Mouse (Mus musculus) cerebellum, adult 2 months (tissue): ENCODE measurements at regions not wholly inside any gene's neighbourhood (a gene's known extent, or its start where the extent isn't known, plus 50 kb on each side); places are given as distances from the start of the nearest gene placed in this dataset.

ENCODE experiments used
- DNase-seq, 2 experiments: peaks; one replicate each; pipeline ENCODE4 v3.0.0; 2021
- H3K27ac ChIP-seq: fragments of 200-500 bp; 2 replicates; pipeline ENCODE4 v1.5.1; 2012; ENCODE audit warnings: low read length, control low read depth, inconsistent platforms; ENCODE audit not compliant: insufficient read depth
- H3K27me3 ChIP-seq: fragments of 200-500 bp; 2 replicates; pipeline ENCODE4 v1.6.1; 2012; ENCODE audit warnings: inconsistent platforms, mild to moderate bottlenecking, low read length, moderate library complexity; ENCODE audit not compliant: control insufficient read depth, insufficient read depth
- H3K4me1 ChIP-seq: fragments of 200-500 bp; 2 replicates; pipeline ENCODE4 v1.6.1; 2011; ENCODE audit warnings: low read length; ENCODE audit not compliant: control insufficient read depth, insufficient read depth
- H3K4me3 ChIP-seq: fragments of 200-500 bp; replicated peaks from 2 replicates; pipeline ENCODE3; 2011; ENCODE audit warnings: mild to moderate bottlenecking, low read depth, low read length, control low read depth; ENCODE audit not compliant: insufficient read depth
- CTCF ChIP-seq: fragments of 200-500 bp; IDR thresholded peaks from 2 replicates; pipeline ENCODE4 v1.5.1; 2011; ENCODE audit warnings: low read depth, mild to moderate bottlenecking, control low read depth, low read length, moderate library complexity, borderline replicate concordance; ENCODE audit not compliant: insufficient read depth
- POLR2A ChIP-seq: fragments of 200-500 bp; IDR thresholded peaks from 2 replicates; pipeline ENCODE4 v1.6.1; 2011; ENCODE audit warnings: low read length, control low read depth, borderline replicate concordance; ENCODE audit not compliant: insufficient read depth
- WGBS: fragments of 180-500 bp; shearing (Covaris S2); methylation state at CpG from one replicate; pipeline ENCODE4 v1.1.7; 2018; 5-methylcytosine and 5-hydroxymethylcytosine counted together

DNA sequence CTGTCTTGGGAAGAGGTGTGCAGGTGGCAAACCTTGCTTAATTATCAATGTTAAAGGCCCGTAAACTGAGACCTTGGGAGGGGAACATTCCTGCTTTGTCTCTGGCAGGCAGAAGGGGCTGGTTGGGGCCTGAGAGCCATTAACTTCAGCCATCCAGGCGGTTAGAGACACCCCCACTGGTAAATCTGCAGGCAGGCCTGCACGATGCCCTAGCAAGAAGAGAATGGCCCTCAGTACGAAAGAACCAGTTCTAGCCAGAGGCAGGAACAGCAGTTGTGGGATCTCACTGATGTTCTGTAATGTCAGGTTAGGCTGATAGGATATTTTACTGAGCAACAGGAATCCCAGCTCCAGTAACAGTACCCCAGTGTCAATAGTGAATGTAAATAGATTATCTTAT lies 70.5 kb downstream of the Apip start:
- H3K4me1 ChIP-seq: no peaks in the 10 kb centered on the region
- TF ChIP-seq POLR2A (no peak), CTCF (no peak)
- no peak overlapping the region for H3K27ac ChIP-seq
- 79% methylated on average over 4 of the region's 4 CpGs for WGBS
- no peak for DNase-seq
- H3K4me3 ChIP-seq: no peak overlapping the region
- H3K27me3 ChIP-seq: no peaks in the 10 kb centered on the region

DNA sequence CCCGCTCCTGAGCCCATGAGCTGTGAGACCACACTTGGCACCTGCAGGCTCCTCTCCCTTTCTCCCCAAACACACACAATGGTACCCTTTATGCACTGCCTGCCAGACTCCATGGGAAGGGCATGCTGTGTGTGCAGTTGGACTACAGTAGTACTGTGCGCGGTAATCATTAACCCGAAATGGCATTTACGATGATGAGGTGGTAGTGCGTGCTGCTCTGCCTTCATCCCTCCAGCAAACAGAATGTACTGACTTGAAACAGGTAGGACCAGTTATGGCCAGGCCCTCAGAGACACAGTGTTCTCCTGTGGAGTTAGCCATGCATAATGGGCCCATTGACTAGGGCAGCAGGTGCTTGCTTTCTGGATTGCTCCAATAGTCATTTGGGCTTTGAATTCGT lies 70.9 kb downstream of the Apip start:
- no peaks in the 10 kb centered on the region for H3K27me3 ChIP-seq
- H3K27ac ChIP-seq: no peak overlapping the region
- WGBS: 86% methylated on average over 7 of the region's 7 CpGs
- DNase-seq: no peak
- no peak overlapping the region for H3K4me3 ChIP-seq
- H3K4me1 ChIP-seq: no peaks in the 10 kb centered on the region
- no peak for TF ChIP-seq CTCF
- no peak for TF ChIP-seq POLR2A

DNA sequence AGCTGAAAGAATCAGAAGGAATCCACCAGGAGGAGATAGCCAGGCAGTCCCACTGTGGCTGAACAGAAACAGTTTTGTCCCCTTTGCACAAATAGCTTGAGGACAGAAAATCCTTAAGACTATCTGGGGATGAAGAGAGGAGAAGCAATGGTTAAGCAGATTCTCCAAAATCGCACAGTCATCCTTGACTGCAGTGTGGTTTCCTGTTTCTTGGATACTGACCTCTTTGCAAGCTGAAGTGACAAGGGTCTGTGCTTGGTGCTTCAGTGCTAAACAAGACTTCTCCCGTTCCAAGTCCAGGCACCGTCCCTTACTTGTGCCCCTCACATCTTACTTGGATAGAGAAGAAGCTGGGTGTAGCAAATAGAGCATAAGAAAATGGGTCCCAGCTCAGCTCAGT lies 71.6 kb downstream of the Apip start:
- DNase-seq: no peak
- no peaks in the 10 kb centered on the region for H3K4me1 ChIP-seq
- H3K27me3 ChIP-seq: no peaks in the 10 kb centered on the region
- no peak overlapping the region for H3K4me3 ChIP-seq
- WGBS: 76% methylated on average over 3 of the region's 3 CpGs
- no peak overlapping the region for H3K27ac ChIP-seq
- no peak for TF ChIP-seq POLR2A

DNA sequence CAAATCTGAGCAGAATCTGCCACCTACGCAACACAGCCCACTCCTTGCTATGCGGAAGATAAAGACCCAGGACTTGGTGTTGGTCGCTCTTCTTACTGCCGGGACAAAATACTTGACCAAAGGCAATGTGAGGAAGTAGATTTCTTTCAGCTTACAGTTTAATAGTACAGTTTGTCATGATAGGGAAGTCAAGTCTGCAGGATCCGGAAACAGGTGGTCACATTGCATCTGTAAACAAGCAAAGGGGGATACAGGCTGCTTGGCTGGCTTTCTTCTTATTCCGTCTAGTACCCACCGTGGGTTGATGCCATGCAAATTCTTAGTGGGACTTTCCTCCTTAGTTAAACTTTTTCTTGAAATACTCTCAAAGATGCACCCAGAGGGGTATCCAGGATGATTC lies 72.7 kb downstream of the Apip start:
- TF ChIP-seq POLR2A (no peak), CTCF (no peak)
- 92% methylated on average over 7 of the region's 7 CpGs for WGBS

DNA sequence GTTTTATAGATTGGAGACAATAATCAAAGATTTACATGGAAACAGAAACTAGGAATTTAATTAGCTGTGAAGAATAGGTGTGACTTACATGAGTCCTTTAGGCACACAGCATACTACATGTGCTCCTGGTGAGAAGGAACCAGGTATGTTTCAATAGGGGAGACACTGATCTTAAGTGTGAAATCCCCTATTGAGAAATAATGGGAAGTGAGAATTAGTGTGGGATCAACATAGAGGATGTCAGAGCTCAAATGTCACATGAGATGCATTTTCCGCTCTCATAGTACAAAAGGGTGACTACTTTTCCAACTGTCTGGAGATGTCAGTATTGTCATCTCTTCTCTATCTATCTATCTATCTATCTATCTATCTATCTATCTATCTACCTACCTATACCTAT lies 79.8 kb downstream of the Apip start:
- Histone ChIP-seq H3K4me3 (no peak overlapping the region), H3K4me1 (no peaks in the 10 kb centered on the region), H3K27me3 (no peaks in the 10 kb centered on the region), H3K27ac (no peak overlapping the region)
- WGBS: 94% methylated on average over 1 of the region's 1 CpGs
- TF ChIP-seq CTCF (no peak), POLR2A (no peak)
- no peak for DNase-seq

More for the DNA sequence above, 72.7 kb downstream of the Apip start:
- Histone ChIP-seq H3K27me3 (no peaks in the 10 kb centered on the region), H3K4me3 (no peak overlapping the region), H3K27ac (no peak overlapping the region), H3K4me1 (no peaks in the 10 kb centered on the region)
- DNase-seq: no peak

DNA sequence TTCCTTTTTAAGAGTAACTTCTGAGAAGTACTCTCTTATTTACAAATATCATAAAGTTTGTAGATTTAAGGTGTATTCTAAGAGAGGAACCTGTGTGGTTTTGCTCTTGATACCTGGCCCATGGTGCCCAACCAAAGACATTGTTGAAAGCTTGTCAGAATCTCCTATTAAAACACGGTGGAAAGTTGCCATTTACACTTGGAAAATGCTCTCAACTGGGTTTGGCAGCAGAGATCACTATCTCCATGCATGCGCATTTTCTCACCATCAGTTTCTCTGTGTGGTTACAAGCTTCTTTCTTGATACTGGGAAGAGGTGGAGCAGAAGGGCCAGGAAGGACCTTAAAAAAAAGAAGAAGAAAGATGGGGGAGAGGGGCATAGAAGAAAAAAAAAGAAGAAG lies 94.3 kb downstream of the Apip start:
- WGBS: 10% methylated on average over 2 of the region's 2 CpGs
- no peak overlapping the region for H3K27ac ChIP-seq
- no peak overlapping the region for H3K4me3 ChIP-seq
- H3K27me3 ChIP-seq: no peaks in the 10 kb centered on the region
- DNase-seq: peak in 1 of 2 experiments; percentile 31
- no peak for TF ChIP-seq CTCF
- TF ChIP-seq POLR2A: no peak
- peaks cover 3% of the 10 kb centered on the region; the same call in 1 of the 2 replicates for H3K4me1 ChIP-seq

DNA sequence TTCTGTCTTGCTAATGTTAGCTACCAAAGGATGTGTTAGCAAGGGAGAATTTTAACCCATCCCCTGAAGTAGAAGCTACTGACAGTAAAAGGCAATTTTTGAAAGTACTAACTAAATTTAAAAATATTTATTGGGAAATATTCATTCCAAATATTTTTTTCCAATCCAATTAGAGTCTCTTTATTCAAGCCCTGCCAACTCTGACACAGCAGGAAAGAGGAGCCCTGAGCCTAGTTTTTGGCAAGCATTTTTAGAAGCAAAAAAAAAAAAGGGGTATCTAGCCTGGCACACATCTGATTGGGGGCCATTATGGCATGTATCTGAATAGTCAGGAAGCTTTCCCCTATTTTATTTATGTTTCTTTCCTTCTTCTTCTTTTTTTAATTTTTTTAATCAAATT lies 94.8 kb downstream of the Apip start:
- H3K27me3 ChIP-seq: no peaks in the 10 kb centered on the region
- peaks cover 3% of the 10 kb centered on the region; the same call in 1 of the 2 replicates for H3K4me1 ChIP-seq
- H3K4me3 ChIP-seq: no peak overlapping the region
- no peak overlapping the region for H3K27ac ChIP-seq
- peak in 1 of 2 experiments; percentile 48 for DNase-seq
- TF ChIP-seq POLR2A: no peak
- TF ChIP-seq CTCF: no peak

DNA sequence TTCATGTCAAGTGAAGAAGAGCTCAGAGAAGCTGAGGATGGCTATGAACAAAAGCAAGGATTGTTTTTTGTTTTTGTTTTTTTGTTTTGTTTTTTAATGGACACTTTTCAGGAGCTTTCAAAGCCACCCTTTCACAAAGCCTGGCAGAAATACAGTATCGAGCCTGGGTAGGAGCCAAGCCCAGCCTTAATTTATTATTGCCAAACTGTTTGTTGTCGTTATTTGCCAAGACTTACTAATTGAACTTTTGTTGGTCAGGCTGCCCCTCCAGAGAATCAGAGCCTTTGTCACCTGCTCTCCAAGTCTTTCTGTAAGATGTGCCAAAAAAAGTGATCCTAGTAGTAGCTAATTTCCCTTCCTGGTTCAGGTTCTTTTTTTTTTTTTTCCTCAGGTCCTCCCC lies 103.9 kb downstream of the Apip start:
- WGBS: 19% methylated on average over 2 of the region's 2 CpGs
- TF ChIP-seq POLR2A (no peak), CTCF (no peak)
- peak in 1 of 2 experiments; percentile 8 for DNase-seq
- H3K4me3 ChIP-seq: no peak overlapping the region
- H3K4me1 ChIP-seq: no peaks in the 10 kb centered on the region
- H3K27ac ChIP-seq: no peak overlapping the region
- no peaks in the 10 kb centered on the region for H3K27me3 ChIP-seq

DNA sequence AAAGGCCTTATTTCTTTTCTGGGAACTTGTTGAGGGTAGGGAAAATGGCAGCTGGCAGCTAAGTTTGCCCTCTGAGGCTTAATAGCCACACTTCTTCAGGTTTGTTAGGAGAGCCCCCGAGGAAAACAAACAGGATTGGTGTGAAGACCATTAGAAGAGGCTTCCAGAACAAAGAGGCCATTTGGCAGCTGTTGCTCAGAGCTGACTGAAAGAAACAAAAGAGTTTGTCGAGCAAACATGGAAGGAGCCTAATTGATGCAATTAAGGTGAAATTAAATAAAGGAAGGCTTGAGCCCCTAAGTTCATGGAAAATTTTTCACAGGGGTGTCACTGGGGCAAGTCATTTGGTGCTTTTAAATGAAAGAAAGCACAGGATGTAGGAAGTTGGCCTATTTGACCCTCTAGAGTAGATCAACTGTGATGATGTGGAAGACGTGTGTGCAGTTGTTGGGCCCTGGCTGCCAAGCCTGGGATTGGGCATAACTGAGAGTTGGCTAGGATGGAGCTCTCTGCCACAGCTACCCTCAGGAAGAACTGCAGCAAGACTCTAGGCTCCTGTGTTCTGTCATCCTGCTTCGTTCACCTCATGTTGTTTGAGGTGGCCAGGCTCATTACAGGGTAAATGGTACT lies 106.9 kb downstream of the Apip start:
- DNase-seq: no peak
- Histone ChIP-seq H3K27ac (no peak overlapping the region), H3K27me3 (no peaks in the 10 kb centered on the region), H3K4me1 (no peaks in the 10 kb centered on the region), H3K4me3 (no peak overlapping the region)
- 34% methylated on average over 4 of the region's 4 CpGs for WGBS
- TF ChIP-seq POLR2A (no peak), CTCF (no peak)
